Comparison of ENCODE assay signal across 15 mouse cellular contexts in the genomic region with DNA sequence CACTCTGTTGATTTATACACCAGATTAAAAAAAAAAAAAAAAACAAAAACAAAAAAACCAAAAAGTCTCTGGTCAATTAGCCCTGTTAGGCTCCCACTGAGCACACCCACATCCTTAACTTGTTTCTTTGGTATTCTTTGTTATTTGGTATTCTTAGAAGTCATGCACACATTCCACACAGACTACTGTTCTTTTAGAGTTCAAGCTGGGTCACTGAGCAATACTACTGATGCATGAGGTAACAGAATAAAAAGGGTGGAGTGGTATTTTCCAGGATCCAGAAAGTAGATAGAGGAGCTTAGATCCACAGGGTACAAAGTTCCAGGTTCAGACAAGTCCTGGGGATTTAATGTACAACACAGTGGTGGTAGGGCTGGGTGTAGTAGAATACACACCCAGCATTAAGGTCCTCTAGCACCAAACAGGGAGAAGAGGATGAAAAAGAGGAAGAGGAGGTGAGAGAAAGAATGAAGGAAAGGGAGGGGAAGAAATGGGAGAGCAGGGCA. TPM values are rescaled to one million over a fixed set of nuclear protein-coding genes. Genes with fewer than 3 reads are reported as not detected.
DNase-seq lines count a peak whose midpoint lies in the region; ATAC-seq and TF ChIP-seq lines count a peak whose summit lies in the region.
"Had no signal": no experiment of that assay in that cellular context is flagged by ENCODE, and none has a peak within 500 bp of the region (broad histone marks: within the 10 kb centered on the region; RNA-seq: fewer than 3 reads in every experiment).

No protein-coding gene starts in this region.

- no peak overlapping the region for H3K27ac ChIP-seq in intestine, postnatal 0 days (ENCODE audit: low read depth, low read length)
- H3K27ac ChIP-seq: embryonic facial prominence, embryonic 15.5 days; forebrain, embryonic 15.5 days; heart, embryonic 10.5 days; hindbrain, embryonic 13.5 days; hindbrain, postnatal 0 days had no signal

- peaks cover 39% of the 10 kb centered on the region for H3K36me3 ChIP-seq in intestine, postnatal 0 days (ENCODE audit: control insufficient read depth, insufficient read depth)

- 0 out of 2 replicates have a peak, but pooled peaks have one; percentile 50 for ATAC-seq in intestine, postnatal 0 days
- ATAC-seq: forebrain, embryonic 15.5 days; hindbrain, postnatal 0 days had no signal

- TF ChIP-seq CTCF in intestine, postnatal 0 days (IDR thresholded peaks at IDR 0.05; ENCODE audit: low read depth) = no peak

- no peak overlapping the region for H3K4me3 ChIP-seq in intestine, postnatal 0 days (ENCODE audit: low read depth, low read length)
- H3K4me3 ChIP-seq: embryonic facial prominence, embryonic 15.5 days; forebrain, embryonic 15.5 days; heart, embryonic 10.5 days; hindbrain, embryonic 13.5 days had no signal

- no peaks in the 10 kb centered on the region for H3K9me3 ChIP-seq in intestine, postnatal 0 days (ENCODE audit: control insufficient read depth)
- H3K9me3 ChIP-seq: embryonic facial prominence, embryonic 15.5 days; forebrain, embryonic 15.5 days; heart, embryonic 10.5 days; hindbrain, embryonic 13.5 days had no signal

- DNase-seq in Muller cell, postnatal 12 days (ENCODE audit: inconsistent ontology term) = peak; percentile 87
- DNase-seq in R1 (ENCODE audit: low read depth, low spot score) = peak; percentile 35
- DNase-seq in layer of hippocampus, adult 18-20 months (ENCODE audit: low spot score in 2 of 2) = no peak
- DNase-seq in testis, postnatal 10 days (ENCODE audit: low spot score) = no peak
- no peak for DNase-seq in adrenal gland, adult 8-10 months

- H3K9ac ChIP-seq in intestine, postnatal 0 days (ENCODE audit: low read depth, low read length) = no peak overlapping the region
- H3K9ac ChIP-seq: embryonic facial prominence, embryonic 15.5 days; forebrain, embryonic 15.5 days; hindbrain, embryonic 13.5 days had no signal

- H3K4me1 ChIP-seq in intestine, postnatal 0 days (replicated peaks; ENCODE audit: control insufficient read depth, insufficient read depth, low read length) = no peaks in the 10 kb centered on the region
- H3K4me1 ChIP-seq: forebrain, embryonic 15.5 days had no signal

- H3K27me3 ChIP-seq in intestine, postnatal 0 days (replicated peaks; ENCODE audit: control insufficient read depth, insufficient read depth, low read length) = no peaks in the 10 kb centered on the region
- H3K27me3 ChIP-seq: embryonic facial prominence, embryonic 15.5 days; forebrain, embryonic 15.5 days; hindbrain, embryonic 13.5 days had no signal

- no peak overlapping the region for H3K4me2 ChIP-seq in intestine, postnatal 0 days (replicated peaks; ENCODE audit: low read depth)
- H3K4me2 ChIP-seq: embryonic facial prominence, embryonic 15.5 days; forebrain, embryonic 15.5 days; hindbrain, embryonic 13.5 days had no signal

RNA-seq across cellular contexts. Expression of a gene that starts 11.3 kb away (rescaled TPM):
- polyA plus RNA-seq in intestine, postnatal 0 days (2015; fragmentation: Nextera tagmentation; extraction: Ambion mirVana) = 11.3 and 11.8 TPM in 2 replicates
- total RNA-seq in layer of hippocampus, adult 18-20 months (2021) = 10 to 100 TPM; 51.0 to 51.4 TPM
- total RNA-seq in adrenal gland, adult 8-10 months (2022) = 10 to 100 TPM; 22.6 to 35.3 (median 31.7) TPM

RNA-seq across cellular contexts. Expression of a gene that starts 15.3 kb away (rescaled TPM):
- polyA plus RNA-seq in intestine, postnatal 0 days (2015; fragmentation: Nextera tagmentation; extraction: Ambion mirVana) = 0.12 and 0.13 TPM in 2 replicates
- total RNA-seq in layer of hippocampus, adult 18-20 months (2021) = under 1 TPM; 0.37 to 0.71 TPM
- total RNA-seq in adrenal gland, adult 8-10 months (2022) = under 1 TPM in 1 of 4 experiments, not detected in 3; 0.10 TPM
- total RNA-seq: adrenal gland, adult 2 months; common myeloid progenitor, adult 5-6 weeks; gastrocnemius, postnatal 10 days; heart, adult 18-20 months had no signal
- polyA plus RNA-seq: adrenal gland, adult 2 months had no signal

Comparison
In these comparisons a context has a peak if more than half of its experiments do, and no peak if none do; other contexts are left out.
1. DNase-seq: peak in Muller cell, postnatal 12 days (single experiment) and R1 (single experiment); none in layer of hippocampus, adult 18-20 months (0 of 2), testis, postnatal 10 days (single experiment) and adrenal gland, adult 8-10 months (single experiment).